ENCODE assay signal across 22 mouse cellular contexts in the genomic region with DNA sequence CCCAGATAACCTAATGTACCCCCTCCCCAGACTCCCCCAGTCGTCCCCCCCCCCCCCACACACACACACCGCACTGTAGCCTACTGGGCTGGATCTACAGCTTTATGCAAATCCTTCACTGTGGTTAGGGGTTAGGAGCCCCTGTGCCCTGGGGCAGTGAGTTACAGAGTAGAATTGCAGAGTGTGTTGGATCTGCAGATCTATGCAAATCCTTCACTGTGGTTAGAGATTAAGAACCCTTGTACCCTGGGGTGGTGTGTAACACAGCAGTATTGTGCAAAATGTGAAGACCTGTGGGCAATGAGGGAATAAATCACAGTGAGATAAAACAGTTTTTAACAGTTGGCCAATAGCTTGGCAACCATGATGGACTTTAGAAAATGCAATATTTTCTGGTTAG. TPM values are rescaled to one million over a fixed set of nuclear protein-coding genes. Genes with fewer than 3 reads are reported as not detected.
DNase-seq lines count a peak whose midpoint lies in the region; ATAC-seq and TF ChIP-seq lines count a peak whose summit lies in the region.
"Had no signal": no experiment of that assay in that cellular context is flagged by ENCODE, and none has a peak within 500 bp of the region (broad histone marks: within the 10 kb centered on the region; RNA-seq: fewer than 3 reads in every experiment).

No protein-coding gene starts in this region.

- no peaks in the 10 kb centered on the region for H3K4me1 ChIP-seq in midbrain, embryonic 11.5 days (ENCODE audit: control insufficient read depth, insufficient read depth, low read length)
- H3K4me1 ChIP-seq in midbrain, postnatal 0 days (ENCODE audit: insufficient read depth, low read length), result no peaks in the 10 kb centered on the region
- H3K4me1 ChIP-seq: hindbrain, embryonic 13.5 days had no signal

- H3K27me3 ChIP-seq in midbrain, embryonic 11.5 days (ENCODE audit: control insufficient read depth, insufficient read depth, low read length), result no peaks in the 10 kb centered on the region
- no peaks in the 10 kb centered on the region for H3K27me3 ChIP-seq in midbrain, postnatal 0 days (ENCODE audit: insufficient read depth, low read length)
- H3K27me3 ChIP-seq: embryonic facial prominence, embryonic 13.5 days; hindbrain, embryonic 13.5 days had no signal

- no peaks in the 10 kb centered on the region for H3K9me3 ChIP-seq in midbrain, embryonic 11.5 days (ENCODE audit: control insufficient read depth, low read length)
- no peaks in the 10 kb centered on the region for H3K9me3 ChIP-seq in midbrain, postnatal 0 days (ENCODE audit: low read length)
- H3K9me3 ChIP-seq: embryonic facial prominence, embryonic 13.5 days; G1E; hindbrain, embryonic 13.5 days had no signal

- no peak overlapping the region for H3K27ac ChIP-seq in midbrain, embryonic 11.5 days (ENCODE audit: low read depth, low read length)
- H3K27ac ChIP-seq in midbrain, postnatal 0 days (ENCODE audit: low read depth, low read length), result no peak overlapping the region
- H3K27ac ChIP-seq: embryonic facial prominence, embryonic 13.5 days; hindbrain, embryonic 13.5 days; macrophage had no signal

- no peak for TF ChIP-seq CTCF in midbrain, postnatal 0 days (IDR thresholded peaks at IDR 0.05)

- H3K36me3 ChIP-seq in midbrain, embryonic 11.5 days (ENCODE audit: control insufficient read depth, insufficient read depth, low read length), result no peaks in the 10 kb centered on the region
- no peaks in the 10 kb centered on the region for H3K36me3 ChIP-seq in midbrain, postnatal 0 days (ENCODE audit: insufficient read depth, low read length)
- H3K36me3 ChIP-seq: embryonic facial prominence, embryonic 13.5 days; G1E; hindbrain, embryonic 13.5 days had no signal

- H3K4me2 ChIP-seq in midbrain, embryonic 11.5 days, result no peak overlapping the region
- H3K4me2 ChIP-seq in midbrain, postnatal 0 days (ENCODE audit: low read depth, low read length, poor library complexity, severe bottlenecking), result no peak overlapping the region
- H3K4me2 ChIP-seq: embryonic facial prominence, embryonic 13.5 days; hindbrain, embryonic 13.5 days had no signal

- no peak for DNase-seq in midbrain, embryonic 11.5 days (ENCODE audit: low spot score, missing footprints)
- no peak for DNase-seq in midbrain, postnatal 0 days (ENCODE audit: low spot score)
- DNase-seq in gonadal fat pad, adult 2 months (ENCODE audit: low read depth), result peak; percentile 45
- DNase-seq in kidney, postnatal 36 days, result peak; percentile 21 to 58
- DNase-seq in yolk sac, embryonic 10.5 days (ENCODE audit: low spot score), result peak; percentile 34
- DNase-seq in frontal cortex, postnatal 25 days (ENCODE audit: low spot score in 2 of 2), result no peak
- DNase-seq in spleen, adult 12 weeks (ENCODE audit: low spot score), result no peak
- DNase-seq: adrenal gland, postnatal 10 days; cerebellum, adult 2 months; lung, adult 2 months; thymus, postnatal 36 days had no signal

- ATAC-seq in midbrain, embryonic 11.5 days (ENCODE audit: low FRiP score), result 0 out of 2 replicates have a peak, but pooled peaks have one; percentile 55
- ATAC-seq in midbrain, postnatal 0 days (ENCODE audit: low FRiP score), result no peak
- ATAC-seq: forebrain, embryonic 14.5 days had no signal

- 0% methylated on average over 2 of the region's 2 CpGs for WGBS in midbrain, embryonic 11.5 days
- 3% methylated on average over 2 of the region's 2 CpGs for WGBS in midbrain, postnatal 0 days

- H3K9ac ChIP-seq in midbrain, embryonic 11.5 days (ENCODE audit: low read length), result no peak overlapping the region
- no peak overlapping the region for H3K9ac ChIP-seq in midbrain, postnatal 0 days (replicated peaks; ENCODE audit: low read length, poor library complexity, severe bottlenecking)
- H3K9ac ChIP-seq: embryonic facial prominence, embryonic 13.5 days; hindbrain, embryonic 13.5 days had no signal

- H3K4me3 ChIP-seq in midbrain, embryonic 11.5 days (ENCODE audit: low read depth, low read length), result no peak overlapping the region
- H3K4me3 ChIP-seq in midbrain, postnatal 0 days (ENCODE audit: low read depth, low read length), result no peak overlapping the region
- H3K4me3 ChIP-seq: embryonic facial prominence, embryonic 13.5 days; hindbrain, embryonic 13.5 days had no signal

RNA-seq across cellular contexts. Expression of a gene that starts 10.4 kb away (rescaled TPM):
- polyA plus RNA-seq in midbrain, embryonic 11.5 days (2014; fragmentation: Nextera tagmentation; extraction: Ambion mirVana), result not detected in 2 replicates
- total RNA-seq in midbrain, postnatal 0 days (2014; rRNA removed), result not detected in 2 replicates
- not detected in 2 replicates for polyA plus RNA-seq in midbrain, postnatal 0 days (2015; fragmentation: Nextera tagmentation; extraction: Ambion mirVana)
- 10.4 and 12.4 TPM in 2 replicates for polyA plus RNA-seq in gonadal fat pad, adult 2 months (2012; rRNA removed)
- total RNA-seq: adrenal gland, postnatal 10 days; common myeloid progenitor, adult 5-6 weeks; G1E; gastrocnemius, adult 18-20 months; heart, adult 8-10 months; layer of hippocampus, postnatal 25 days; left cerebral cortex, postnatal 36 days had no signal
- polyA plus RNA-seq: cerebellum, adult 2 months; embryonic facial prominence, embryonic 13.5 days; forebrain, embryonic 14.5 days; G1E; hindbrain, embryonic 13.5 days; lung, adult 2 months; macrophage; small intestine, adult 2 months had no signal

RNA-seq across cellular contexts. Expression of a gene that starts 28.8 kb away (rescaled TPM):
- 132 and 134 TPM in 2 replicates for polyA plus RNA-seq in midbrain, embryonic 11.5 days (2014; fragmentation: Nextera tagmentation; extraction: Ambion mirVana)
- total RNA-seq in midbrain, postnatal 0 days (2014; rRNA removed), result 52.5 and 61.2 TPM in 2 replicates
- 65.0 and 66.3 TPM in 2 replicates for polyA plus RNA-seq in midbrain, postnatal 0 days (2015; fragmentation: Nextera tagmentation; extraction: Ambion mirVana)
- polyA plus RNA-seq in gonadal fat pad, adult 2 months (2012; rRNA removed), result 10.8 and 11.2 TPM in 2 replicates

Comparison
In these comparisons a context has a peak if more than half of its experiments do, and no peak if none do; other contexts are left out.
1. DNase-seq: peak in gonadal fat pad, adult 2 months (single experiment), kidney, postnatal 36 days (2 of 2) and yolk sac, embryonic 10.5 days (single experiment); none in midbrain, embryonic 11.5 days (single experiment), midbrain, postnatal 0 days (single experiment), frontal cortex, postnatal 25 days (0 of 2) and spleen, adult 12 weeks (single experiment).
2. RNA of a gene that starts 10.4 kb away (polyA plus RNA-seq): 10.4 to 12.4 TPM in gonadal fat pad, adult 2 months; not detected in midbrain, embryonic 11.5 days and not detected in midbrain, postnatal 0 days; every median in the first group is over 10 times any median in the second.